ENCODE assay signal across 32 mouse cellular contexts in the genomic region with DNA sequence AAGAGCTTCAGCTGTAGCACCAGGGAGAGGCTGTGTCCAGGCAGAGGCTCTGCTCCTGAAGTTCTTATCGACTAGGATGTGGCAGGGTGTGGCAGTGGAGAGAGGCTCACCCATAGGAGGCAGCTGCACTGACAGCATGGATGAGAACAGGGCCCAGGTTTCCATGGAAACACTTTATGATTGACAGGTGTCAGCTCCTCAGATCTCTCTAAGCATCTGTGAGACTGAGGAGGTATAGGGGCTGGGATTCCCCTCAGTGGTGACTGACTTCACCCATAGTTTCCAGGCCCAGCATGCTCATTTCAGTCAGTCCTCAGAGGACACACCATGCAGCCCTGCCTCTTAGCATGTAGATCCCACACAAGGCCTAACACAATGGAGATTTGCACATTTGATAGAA. TPM values are rescaled to one million over a fixed set of nuclear protein-coding genes. Genes with fewer than 3 reads are reported as not detected.
"Had no signal": no experiment of that assay in that cellular context is flagged by ENCODE, and none has a peak within 500 bp of the region (broad histone marks: within the 10 kb centered on the region; RNA-seq: fewer than 3 reads in every experiment).

No protein-coding gene starts in this region.

- H3K9me3 ChIP-seq: limb, embryonic 10.5 days; limb, embryonic 13.5 days; liver, embryonic 12.5 days; liver, embryonic 15.5 days; lung, embryonic 15.5 days; midbrain, embryonic 12.5 days; neural tube, embryonic 13.5 days had no signal

- H3K4me1 ChIP-seq: limb, embryonic 13.5 days; liver, embryonic 12.5 days; liver, embryonic 15.5 days; lung, embryonic 15.5 days; midbrain, embryonic 12.5 days; neural tube, embryonic 13.5 days had no signal

- H3K36me3 ChIP-seq: limb, embryonic 10.5 days; limb, embryonic 13.5 days; liver, embryonic 12.5 days; liver, embryonic 15.5 days; lung, embryonic 15.5 days; midbrain, embryonic 12.5 days; neural tube, embryonic 13.5 days had no signal

- H3K4me3 ChIP-seq: layer of hippocampus, adult 2 months; limb, embryonic 10.5 days; limb, embryonic 13.5 days; liver, embryonic 12.5 days; liver, embryonic 15.5 days; lung, embryonic 15.5 days; midbrain, embryonic 12.5 days; myocyte; neural tube, embryonic 13.5 days had no signal

- ATAC-seq: liver, embryonic 12.5 days; midbrain, embryonic 16.5 days had no signal

- H3K4me2 ChIP-seq: limb, embryonic 13.5 days; liver, embryonic 12.5 days; liver, embryonic 15.5 days; lung, embryonic 15.5 days; midbrain, embryonic 12.5 days; neural tube, embryonic 13.5 days had no signal

- DNase-seq: kidney, postnatal 25 days; layer of hippocampus, adult 9-11 months; liver; lung, adult 18-20 months; lung, postnatal 14 days; lung, postnatal 4 days; retina, postnatal 1 day; right cerebral cortex, postnatal 25 days; spleen, adult 18-20 months; thymus, postnatal 36 days had no signal

- H3K27ac ChIP-seq: kidney, postnatal 0 days; layer of hippocampus, adult 2 months; limb, embryonic 10.5 days; limb, embryonic 13.5 days; liver, embryonic 12.5 days; liver, embryonic 15.5 days; lung, embryonic 15.5 days; midbrain, embryonic 12.5 days; neural tube, embryonic 13.5 days had no signal

- H3K9ac ChIP-seq: limb, embryonic 13.5 days; liver, embryonic 12.5 days; liver, embryonic 15.5 days; lung, embryonic 15.5 days; midbrain, embryonic 12.5 days; neural tube, embryonic 13.5 days had no signal

- H3K27me3 ChIP-seq: limb, embryonic 13.5 days; liver, embryonic 12.5 days; liver, embryonic 15.5 days; lung, embryonic 15.5 days; midbrain, embryonic 12.5 days; neural tube, embryonic 13.5 days had no signal

RNA-seq across cellular contexts. Expression of gene Timd2, which starts 24.0 kb away (rescaled TPM):
- total RNA-seq: layer of hippocampus, adult 2 months; layer of hippocampus, postnatal 25 days; left cerebral cortex, adult 18-20 months; left cerebral cortex, postnatal 25 days; megakaryocyte progenitor cell, adult 5-6 weeks; megakaryocyte-erythroid progenitor cell, adult 5-6 weeks; neutrophil, adult 5-6 weeks had no signal
- polyA plus RNA-seq: kidney, embryonic 14.5 days; limb, embryonic 10.5 days; limb, embryonic 13.5 days; lung, embryonic 15.5 days; midbrain, embryonic 12.5 days; midbrain, embryonic 16.5 days; myocyte; urinary bladder, adult 2 months had no signal

RNA-seq across cellular contexts. Expression of gene Havcr1, which starts 52.0 kb away (rescaled TPM):
- total RNA-seq: layer of hippocampus, adult 2 months; layer of hippocampus, postnatal 25 days; left cerebral cortex, adult 18-20 months; left cerebral cortex, postnatal 25 days; megakaryocyte-erythroid progenitor cell, adult 5-6 weeks; neutrophil, adult 5-6 weeks had no signal
- polyA plus RNA-seq: limb, embryonic 10.5 days; liver, embryonic 12.5 days; liver, embryonic 15.5 days; midbrain, embryonic 12.5 days; midbrain, embryonic 16.5 days; myocyte; neural tube, embryonic 13.5 days; stomach, embryonic 16.5 days had no signal

RNA-seq across cellular contexts. Expression of gene Dppa1, which starts 53.8 kb away (rescaled TPM):
- total RNA-seq: layer of hippocampus, adult 2 months; layer of hippocampus, postnatal 25 days; left cerebral cortex, adult 18-20 months; left cerebral cortex, postnatal 25 days; megakaryocyte progenitor cell, adult 5-6 weeks; megakaryocyte-erythroid progenitor cell, adult 5-6 weeks; monocyte, adult 5-6 weeks; neutrophil, adult 5-6 weeks had no signal
- polyA plus RNA-seq: kidney, embryonic 14.5 days; large intestine, adult 2 months; limb, embryonic 10.5 days; liver, embryonic 12.5 days; liver, embryonic 15.5 days; lung, embryonic 15.5 days; midbrain, embryonic 12.5 days; midbrain, embryonic 16.5 days; myocyte; neural tube, embryonic 13.5 days; stomach, embryonic 16.5 days; urinary bladder, adult 2 months had no signal
